ENCODE assay signal across 8 mouse cellular contexts in the genomic region with DNA sequence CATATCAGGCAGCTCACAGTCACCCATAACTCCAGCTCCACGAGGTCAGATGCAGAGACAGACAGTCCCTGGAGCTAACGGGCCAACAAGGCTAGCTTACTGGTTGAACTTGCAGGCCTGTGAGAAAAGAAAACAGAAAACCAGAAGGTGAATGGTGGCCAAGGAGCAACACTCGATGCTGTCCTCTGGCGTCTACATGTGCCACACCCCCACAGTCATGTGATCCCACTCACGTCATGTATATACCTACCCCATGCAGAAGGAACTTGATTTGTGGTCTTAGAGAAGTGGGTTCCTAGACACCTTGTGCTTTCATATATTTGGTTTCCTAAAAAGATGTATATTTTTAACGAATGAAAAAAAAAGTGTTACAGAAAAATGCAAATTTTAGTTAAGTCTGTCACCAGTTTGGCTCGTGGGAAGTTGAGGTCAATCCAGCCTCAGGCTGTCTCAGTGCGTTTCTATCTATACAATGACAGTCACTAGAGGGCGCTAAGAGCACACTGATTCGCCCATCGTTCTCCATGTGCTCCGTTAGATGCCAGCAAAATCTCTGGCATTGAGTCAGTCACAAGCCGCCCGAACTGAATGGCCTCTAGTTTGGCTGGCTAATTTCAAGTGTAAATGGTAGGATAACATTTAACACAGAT. TPM values are rescaled to one million over a fixed set of nuclear protein-coding genes. Genes with fewer than 3 reads are reported as not detected.
DNase-seq lines count a peak whose midpoint lies in the region; ATAC-seq lines count a peak whose summit lies in the region.

No protein-coding gene starts in this region.

- no peaks in the 10 kb centered on the region for H3K9me3 ChIP-seq in forebrain, embryonic 15.5 days
- H3K9me3 ChIP-seq in neural tube, embryonic 14.5 days (ENCODE audit: control insufficient read depth, low read length) = no peaks in the 10 kb centered on the region

- no peak overlapping the region for H3K9ac ChIP-seq in forebrain, embryonic 15.5 days (replicated peaks)
- no peak overlapping the region for H3K9ac ChIP-seq in neural tube, embryonic 14.5 days (replicated peaks; ENCODE audit: low read depth, low read length)

- H3K27ac ChIP-seq in forebrain, embryonic 15.5 days (replicated peaks) = no peak overlapping the region
- H3K27ac ChIP-seq in neural tube, embryonic 14.5 days (ENCODE audit: low read depth, low read length) = no peak overlapping the region

- 13% methylated on average over 14 of the region's 14 CpGs for WGBS in forebrain, embryonic 15.5 days
- WGBS in neural tube, embryonic 14.5 days = 14% methylated on average over 14 of the region's 14 CpGs

- DNase-seq in MEL-GATA-1-ER (ENCODE audit: extremely low read depth, low read depth) = peak; percentile 74
- DNase-seq in heart, postnatal 25 days (ENCODE audit: low spot score) = peak; percentile 46
- DNase-seq in layer of hippocampus, adult 11-12 months (ENCODE audit: low spot score) = peak; percentile 91
- peak; percentile 54 to 69 for DNase-seq in lung, adult 18-20 months
- peak; percentile 59 to 66 for DNase-seq in urinary bladder, postnatal 36 days (ENCODE audit: low spot score in 2 of 2)

- peaks cover 11% of the 10 kb centered on the region; the same call in 1 of the 2 replicates for H3K27me3 ChIP-seq in forebrain, embryonic 15.5 days
- peaks cover 3% of the 10 kb centered on the region; the same call in 1 of the 2 replicates for H3K27me3 ChIP-seq in neural tube, embryonic 14.5 days (ENCODE audit: control insufficient read depth, insufficient read depth, low read length)

- H3K4me1 ChIP-seq in forebrain, embryonic 15.5 days = peaks cover 14% of the 10 kb centered on the region
- H3K4me1 ChIP-seq in neural tube, embryonic 14.5 days (ENCODE audit: control insufficient read depth, insufficient read depth, low read length) = no peaks in the 10 kb centered on the region

- no peaks in the 10 kb centered on the region for H3K36me3 ChIP-seq in forebrain, embryonic 15.5 days
- no peaks in the 10 kb centered on the region for H3K36me3 ChIP-seq in neural tube, embryonic 14.5 days (ENCODE audit: control insufficient read depth, insufficient read depth, low read length)

- ATAC-seq in cerebellum, adult (ENCODE audit: insufficient number of reproducible peaks, low FRiP score, low TSS enrichment) = peak; percentile 84
- peak; percentile 92 for ATAC-seq in forebrain, embryonic 15.5 days (replicated peaks)
- peak; percentile 82 for ATAC-seq in neural tube, embryonic 14.5 days (ENCODE audit: low read depth)

- intact Hi-C loops in heart, postnatal 25 days (cut with DNase I) = loop anchor here (1.0 to 10.0 kb wide), 4 partner anchors 314 to 1169 kb away; partner anchors contain the start of gene Lrrc31

- no peak overlapping the region for H3K4me3 ChIP-seq in forebrain, embryonic 15.5 days
- H3K4me3 ChIP-seq in neural tube, embryonic 14.5 days (ENCODE audit: low read depth, low read length) = no peak overlapping the region

- 0 out of 2 replicates have a peak overlapping the region, but pooled peaks have one; percentile 27 for H3K4me2 ChIP-seq in forebrain, embryonic 15.5 days (replicated peaks)
- H3K4me2 ChIP-seq in neural tube, embryonic 14.5 days (ENCODE audit: low read depth, low read length) = peak overlapping the region; percentile 14; the same call in 1 of the 2 replicates

RNA-seq across cellular contexts. Expression of gene Cldn11, which starts 4.0 kb away (rescaled TPM):
- 34.8 and 40.0 TPM in 2 replicates for polyA plus RNA-seq in forebrain, embryonic 15.5 days (2015; fragmentation: Nextera tagmentation; extraction: Ambion mirVana)
- 1 to 10 TPM in 1 of 2 experiments, under 1 TPM in 1; 0.70 to 1.4 TPM for total RNA-seq in heart, postnatal 25 days (2021)
- polyA plus RNA-seq in neural tube, embryonic 14.5 days (2014; fragmentation: Nextera tagmentation; extraction: Ambion mirVana) = 2.1 and 58.1 TPM in 2 replicates

RNA-seq across cellular contexts. Expression of gene Skil, which starts 50.9 kb away (rescaled TPM):
- polyA plus RNA-seq in forebrain, embryonic 15.5 days (2015; fragmentation: Nextera tagmentation; extraction: Ambion mirVana) = 28.6 and 30.7 TPM in 2 replicates
- total RNA-seq in heart, postnatal 25 days (2021) = 10 to 100 TPM; 14.2 to 17.6 TPM
- polyA plus RNA-seq in neural tube, embryonic 14.5 days (2014; fragmentation: Nextera tagmentation; extraction: Ambion mirVana) = 38.3 and 39.7 TPM in 2 replicates
